Mouse (Mus musculus) T-helper 1 cell (primary cell): Measurements from ENCODE around the gene Cyp8b1.

Experiments
- in situ Hi-C: fragments of 300-600 bp; cut with MboI, MseI; formaldehyde crosslinking; loops from one replicate; pipeline ENCODE4 v1.15.1; 2025; ENCODE audit warnings: high pct_unique_total_duplicates

Cyp8b1 gene

GRCm38 (mm10) chr9:121916102-121916501 lies at the start of gene Cyp8b1:
Gene Cyp8b1, minus strand, starts transcription at chr9:121916305.
- in situ Hi-C loops, result no loop called here

GRCm38 (mm10) chr9:121964941-121965340 lies 48.8 kb upstream of the Cyp8b1 start:
- in situ Hi-C loops, result no loop called here

- in situ Hi-C loops, result no loop called here
Measured at GRCm38 (mm10) chr9:121959966-121960635, 44.0 kb upstream of the Cyp8b1 start.

- in situ Hi-C loops, result no loop called here
Measured at GRCm38 (mm10) chr9:121952596-121952995, 36.5 kb upstream of the Cyp8b1 start.

GRCm38 (mm10) chr9:121951114-121951423 lies 35.0 kb upstream of the Cyp8b1 start:
- in situ Hi-C loops, result no loop called here

- in situ Hi-C loops, result no loop called here
Measured at GRCm38 (mm10) chr9:121950418-121951113, 34.5 kb upstream of the Cyp8b1 start, which contains the start of gene Fam198a. Gene Fam198a, plus strand, starts transcription at chr9:121950988.

- in situ Hi-C loops, result no loop called here
Measured at GRCm38 (mm10) chr9:121948431-121948830, 32.3 kb upstream of the Cyp8b1 start.

GRCm38 (mm10) chr9:121947784-121948183 lies 31.7 kb upstream of the Cyp8b1 start:
- in situ Hi-C loops, result no loop called here

- in situ Hi-C loops, result no loop called here
Measured at GRCm38 (mm10) chr9:121943628-121944027, 27.5 kb upstream of the Cyp8b1 start.

GRCm38 (mm10) chr9:121943005-121943404 lies 26.9 kb upstream of the Cyp8b1 start:
- in situ Hi-C loops, result no loop called here

- in situ Hi-C loops, result no loop called here
Measured at GRCm38 (mm10) chr9:121937944-121938355, 21.8 kb upstream of the Cyp8b1 start.

GRCm38 (mm10) chr9:121937451-121937864 lies 21.4 kb upstream of the Cyp8b1 start:
- in situ Hi-C loops, result no loop called here

GRCm38 (mm10) chr9:121936952-121937351 lies 20.8 kb upstream of the Cyp8b1 start:
- in situ Hi-C loops, result no loop called here

GRCm38 (mm10) chr9:121934856-121935255 lies 18.8 kb upstream of the Cyp8b1 start:
- in situ Hi-C loops, result no loop called here

GRCm38 (mm10) chr9:121928498-121928897 lies 12.4 kb upstream of the Cyp8b1 start:
- in situ Hi-C loops, result no loop called here

GRCm38 (mm10) chr9:121927721-121928120 lies 11.6 kb upstream of the Cyp8b1 start:
- in situ Hi-C loops, result no loop called here

- in situ Hi-C loops, result no loop called here
Measured at GRCm38 (mm10) chr9:121926634-121927405, 10.7 kb upstream of the Cyp8b1 start.

GRCm38 (mm10) chr9:121925959-121926358 lies 9.9 kb upstream of the Cyp8b1 start:
- in situ Hi-C loops, result no loop called here

GRCm38 (mm10) chr9:121924901-121925560 lies 8.9 kb upstream of the Cyp8b1 start:
- in situ Hi-C loops, result no loop called here

GRCm38 (mm10) chr9:121923906-121924305 lies 7.8 kb upstream of the Cyp8b1 start:
- in situ Hi-C loops, result no loop called here

GRCm38 (mm10) chr9:121923443-121923842 lies 7.3 kb upstream of the Cyp8b1 start:
- in situ Hi-C loops, result no loop called here

- in situ Hi-C loops, result no loop called here
Measured at GRCm38 (mm10) chr9:121919027-121919501, 3.0 kb upstream of the Cyp8b1 start.
